Comparison of ENCODE assay signal across 8 mouse cellular contexts in the genomic region with DNA sequence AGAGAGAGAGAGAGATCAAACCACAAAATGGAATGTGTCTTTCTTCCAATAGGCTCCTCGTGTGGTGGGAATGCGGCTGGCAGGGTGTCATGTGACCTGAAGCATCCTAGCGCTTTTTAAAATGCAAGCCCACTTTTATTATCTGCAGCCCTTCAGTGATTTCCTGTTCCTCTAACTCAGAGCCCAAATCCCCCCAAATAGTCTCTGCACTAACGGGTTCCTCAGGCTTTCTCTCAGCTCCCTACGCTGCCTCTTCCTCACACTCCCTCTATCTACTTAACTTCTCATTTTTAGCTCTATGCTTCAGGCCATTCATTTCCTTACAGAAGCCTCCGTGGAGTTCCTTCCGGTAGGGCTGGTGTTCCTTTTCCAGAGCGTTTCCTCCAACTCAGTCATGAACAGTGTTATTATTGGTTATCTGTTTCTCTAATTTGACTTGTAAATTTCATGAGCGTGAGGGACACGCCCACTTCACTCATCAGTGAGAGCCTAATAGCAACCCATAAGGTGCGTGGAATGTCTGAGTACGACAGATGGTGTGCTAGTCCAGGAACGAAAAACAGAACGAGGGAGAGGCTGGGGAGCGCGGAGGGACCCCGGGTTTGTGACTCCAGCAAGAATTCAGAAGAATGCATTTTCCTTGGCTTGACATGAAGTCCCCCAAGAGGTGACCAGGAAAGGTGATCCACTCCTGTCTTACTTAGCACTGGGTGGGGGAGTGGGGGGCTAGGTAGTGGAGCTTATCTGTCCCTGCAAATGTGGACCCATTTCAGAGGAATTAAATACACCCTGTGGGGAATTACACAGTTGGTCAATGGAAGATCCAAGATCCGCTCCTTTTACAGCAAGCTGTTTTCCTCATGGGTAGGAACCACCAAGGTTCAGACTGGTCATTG. TPM values are rescaled to one million over a fixed set of nuclear protein-coding genes. Genes with fewer than 3 reads are reported as not detected.
DNase-seq lines count a peak whose midpoint lies in the region; ATAC-seq and TF ChIP-seq lines count a peak whose summit lies in the region.

No protein-coding gene starts in this region.

- no peaks in the 10 kb centered on the region for H3K9me3 ChIP-seq in forebrain, embryonic 14.5 days (replicated peaks; ENCODE audit: control insufficient read depth, low read length)

- TF ChIP-seq CTCF in kidney, adult 2 months (conservative IDR thresholded peaks at IDR 0.05; ENCODE audit: insufficient read depth, insufficient read length, low read depth, low read length), result no peak

- peaks cover 4% of the 10 kb centered on the region; the same call in 1 of the 2 replicates for H3K4me1 ChIP-seq in kidney, adult 2 months (ENCODE audit: control insufficient read depth, insufficient read depth, low read length)
- H3K4me1 ChIP-seq in forebrain, embryonic 14.5 days (ENCODE audit: control insufficient read depth, insufficient read depth, low read length), result peaks cover 2% of the 10 kb centered on the region; the same call in 1 of the 2 replicates

- H3K4me3 ChIP-seq in kidney, adult 2 months (ENCODE audit: insufficient read depth, low read depth, low read length), result peak overlapping the region; percentile 12; the same call in 1 of the 2 replicates
- H3K4me3 ChIP-seq in forebrain, embryonic 14.5 days (ENCODE audit: low read depth, low read length), result peak overlapping the region; percentile 10
- H3K4me3 ChIP-seq in macrophage (ENCODE audit: inconsistent target), result peak overlapping the region; percentile 34

- ATAC-seq in forebrain, embryonic 14.5 days, result peak; percentile 90

- H3K79me2 ChIP-seq in macrophage (ENCODE audit: inconsistent target), result no peaks in the 10 kb centered on the region

- no peak for TF ChIP-seq POLR2A in kidney, adult 2 months (IDR thresholded peaks at IDR 0.05; ENCODE audit: low read depth, low read length)

- H3K9ac ChIP-seq in forebrain, embryonic 14.5 days (ENCODE audit: low read length), result peak overlapping the region; percentile 14; the same call in 1 of the 2 replicates

- no peak overlapping the region for H3K27ac ChIP-seq in kidney, adult 2 months (ENCODE audit: insufficient read depth, low read depth, low read length)
- H3K27ac ChIP-seq in forebrain, embryonic 14.5 days (ENCODE audit: low read depth, low read length), result peak overlapping the region; percentile 70
- peak overlapping the region; percentile 84 for H3K27ac ChIP-seq in macrophage

- peak; percentile 36 for DNase-seq in kidney, adult 2 months
- no peak for DNase-seq in kidney, adult 18-20 months
- peak; percentile 94 for DNase-seq in adipocyte (ENCODE audit: low spot score)
- peak; percentile 90 for DNase-seq in forebrain, embryonic 14.5 days (ENCODE audit: low spot score)
- DNase-seq in kidney, postnatal 36 days, result peak; percentile 16 to 35
- peak; percentile 76 to 80 for DNase-seq in spleen, postnatal 36 days (ENCODE audit: low spot score in 2 of 2)
- no peak for DNase-seq in urinary bladder, postnatal 14 days (ENCODE audit: low spot score)

- no peaks in the 10 kb centered on the region for H3K27me3 ChIP-seq in kidney, adult 2 months (replicated peaks; ENCODE audit: control insufficient read depth, insufficient read depth, low read length)
- H3K27me3 ChIP-seq in forebrain, embryonic 14.5 days (replicated peaks; ENCODE audit: control insufficient read depth, insufficient read depth, low read length), result no peaks in the 10 kb centered on the region

- WGBS in kidney, adult 2 months, result 19% methylated on average over 18 of the region's 18 CpGs
- WGBS in forebrain, embryonic 14.5 days, result 25% methylated on average over 18 of the region's 18 CpGs
- WGBS in macrophage (ENCODE audit: missing documents), result 8% methylated on average over 18 of the region's 18 CpGs

- H3K36me3 ChIP-seq in kidney, adult 2 months (ENCODE audit: control insufficient read depth, insufficient read depth, low read length), result no peaks in the 10 kb centered on the region
- no peaks in the 10 kb centered on the region for H3K36me3 ChIP-seq in forebrain, embryonic 14.5 days (ENCODE audit: control insufficient read depth, insufficient read depth, low read length)
- no peaks in the 10 kb centered on the region for H3K36me3 ChIP-seq in macrophage (ENCODE audit: inconsistent target)

- H3K4me2 ChIP-seq in forebrain, embryonic 14.5 days (ENCODE audit: low read length), result peak overlapping the region; percentile 46

RNA-seq across cellular contexts. Expression of gene Cpsf6, which starts 38.2 kb away (rescaled TPM):
- 26.9 and 30.1 TPM in 2 replicates for polyA plus RNA-seq in kidney, adult 2 months (2012; rRNA removed)
- polyA plus RNA-seq in forebrain, embryonic 14.5 days (2014; fragmentation: Nextera tagmentation; extraction: Ambion mirVana), result 188 and 232 TPM in 2 replicates
- total RNA-seq in macrophage (2018; cell fraction: chromatin; rRNA removed), result 100 to 1,000 TPM; 115 to 389 (median 207) TPM
- 10 to 100 TPM; 32.6 to 49.6 (median 39.0) TPM for total RNA-seq in macrophage (2018; cell fraction: cytosol; rRNA removed)
- 100 to 1,000 TPM in 21 of 26 experiments, 10 to 100 TPM in 5; 86.0 to 223 (median 129) TPM for total RNA-seq in macrophage (2018; cell fraction: nucleus; rRNA removed)
- 34.3 to 45.3 TPM (median 41.5 TPM) in 3 replicates for polyA plus RNA-seq in macrophage (2018)

Comparison
In these comparisons a context has a peak if more than half of its experiments do, and no peak if none do; other contexts are left out.
1. DNase-seq: peak in kidney, adult 2 months (single experiment), adipocyte (single experiment), forebrain, embryonic 14.5 days (single experiment), kidney, postnatal 36 days (2 of 2) and spleen, postnatal 36 days (2 of 2); none in kidney, adult 18-20 months (single experiment) and urinary bladder, postnatal 14 days (single experiment).
2. Peak in every context shown above with its lines, with median percentiles within 50 percentile points of each other: H3K4me3 ChIP-seq.